Comparison of ENCODE assay signal across 22 mouse cellular contexts in the genomic region with DNA sequence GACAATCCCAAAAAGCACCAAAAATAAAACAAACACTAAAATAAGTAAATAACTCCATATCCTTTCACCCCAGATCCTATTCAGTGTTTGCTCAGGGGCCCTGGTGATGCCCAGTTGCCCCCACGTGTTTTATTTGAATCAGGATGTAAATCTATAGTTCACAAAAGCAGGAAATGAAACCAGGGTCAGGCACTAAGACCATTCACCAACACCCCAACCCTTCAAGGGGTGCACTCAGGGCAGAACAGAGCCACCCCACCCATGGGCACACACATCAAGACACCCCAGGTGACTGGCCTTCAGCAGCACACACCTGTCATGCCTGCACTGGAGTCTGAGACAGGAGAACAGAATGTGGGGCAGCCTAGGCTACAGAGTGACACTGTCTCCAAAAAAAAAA. TPM values are rescaled to one million over a fixed set of nuclear protein-coding genes. Genes with fewer than 3 reads are reported as not detected.
DNase-seq lines count a peak whose midpoint lies in the region; ATAC-seq and TF ChIP-seq lines count a peak whose summit lies in the region.
"Had no signal": no experiment of that assay in that cellular context is flagged by ENCODE, and none has a peak within 500 bp of the region (broad histone marks: within the 10 kb centered on the region; RNA-seq: fewer than 3 reads in every experiment).

No protein-coding gene starts in this region.

- no peaks in the 10 kb centered on the region for H3K27me3 ChIP-seq in hindbrain, embryonic 10.5 days (ENCODE audit: insufficient read depth, poor library complexity, severe bottlenecking)
- H3K27me3 ChIP-seq in hindbrain, embryonic 12.5 days: no peaks in the 10 kb centered on the region
- H3K27me3 ChIP-seq in midbrain, embryonic 12.5 days: no peaks in the 10 kb centered on the region
- no peaks in the 10 kb centered on the region for H3K27me3 ChIP-seq in midbrain, embryonic 11.5 days (ENCODE audit: control insufficient read depth, insufficient read depth, low read length)
- no peaks in the 10 kb centered on the region for H3K27me3 ChIP-seq in lung, postnatal 0 days (replicated peaks; ENCODE audit: insufficient read depth, low read length)
- H3K27me3 ChIP-seq: CH12.LX; heart, embryonic 15.5 days; liver, embryonic 12.5 days had no signal

- no peak overlapping the region for H3K9ac ChIP-seq in hindbrain, embryonic 12.5 days
- no peak overlapping the region for H3K9ac ChIP-seq in midbrain, embryonic 12.5 days (replicated peaks)
- no peak overlapping the region for H3K9ac ChIP-seq in midbrain, embryonic 11.5 days (ENCODE audit: low read length)
- H3K9ac ChIP-seq in lung, postnatal 0 days (replicated peaks; ENCODE audit: low read depth): no peak overlapping the region
- H3K9ac ChIP-seq: heart, embryonic 15.5 days; liver, embryonic 12.5 days; lung, embryonic 14.5 days had no signal

- TF ChIP-seq EP300 in lung, postnatal 0 days (IDR thresholded peaks at IDR 0.05): no peak

- ATAC-seq in hindbrain, embryonic 12.5 days (ENCODE audit: low FRiP score): no peak
- no peak for ATAC-seq in midbrain, embryonic 12.5 days (ENCODE audit: low FRiP score, low read depth)
- no peak for ATAC-seq in midbrain, embryonic 11.5 days (ENCODE audit: low FRiP score)
- ATAC-seq in lung, postnatal 0 days: no peak
- ATAC-seq: forebrain, embryonic 14.5 days; liver, embryonic 12.5 days had no signal

- H3K27ac ChIP-seq in hindbrain, embryonic 10.5 days: peak overlapping the region; percentile 97
- H3K27ac ChIP-seq in hindbrain, embryonic 12.5 days: no peak overlapping the region
- 0 out of 2 replicates have a peak overlapping the region, but pooled peaks have one; percentile 11 for H3K27ac ChIP-seq in midbrain, embryonic 12.5 days (replicated peaks)
- H3K27ac ChIP-seq in midbrain, embryonic 11.5 days (ENCODE audit: low read depth, low read length): no peak overlapping the region
- H3K27ac ChIP-seq in lung, postnatal 0 days (ENCODE audit: low read length): no peak overlapping the region
- H3K27ac ChIP-seq: heart, embryonic 15.5 days; left cerebral cortex, adult 2 months had no signal

- H3K4me3 ChIP-seq in hindbrain, embryonic 10.5 days: no peak overlapping the region
- no peak overlapping the region for H3K4me3 ChIP-seq in hindbrain, embryonic 12.5 days
- H3K4me3 ChIP-seq in midbrain, embryonic 12.5 days: no peak overlapping the region
- H3K4me3 ChIP-seq in midbrain, embryonic 11.5 days (ENCODE audit: low read depth, low read length): no peak overlapping the region
- H3K4me3 ChIP-seq in lung, postnatal 0 days (ENCODE audit: low read depth, low read length): no peak overlapping the region
- H3K4me3 ChIP-seq: heart, embryonic 15.5 days; left cerebral cortex, adult 2 months; liver, embryonic 12.5 days had no signal

- H3K36me3 ChIP-seq in hindbrain, embryonic 10.5 days: peaks cover 67% of the 10 kb centered on the region
- H3K36me3 ChIP-seq in hindbrain, embryonic 12.5 days: peaks cover 39% of the 10 kb centered on the region
- peaks cover 39% of the 10 kb centered on the region for H3K36me3 ChIP-seq in midbrain, embryonic 12.5 days
- peaks cover 12% of the 10 kb centered on the region for H3K36me3 ChIP-seq in midbrain, embryonic 11.5 days (ENCODE audit: control insufficient read depth, insufficient read depth, low read length)
- H3K36me3 ChIP-seq in lung, postnatal 0 days (ENCODE audit: insufficient read depth, low read length): peaks cover 29% of the 10 kb centered on the region

- 74% methylated on average over 1 of the region's 1 CpGs for WGBS in hindbrain, embryonic 10.5 days
- 79% methylated on average over 1 of the region's 1 CpGs for WGBS in hindbrain, embryonic 12.5 days
- 62% methylated on average over 1 of the region's 1 CpGs for WGBS in midbrain, embryonic 12.5 days
- 85% methylated on average over 1 of the region's 1 CpGs for WGBS in midbrain, embryonic 11.5 days
- 48% methylated on average over 1 of the region's 1 CpGs for WGBS in lung, postnatal 0 days

- DNase-seq in hindbrain, embryonic 10.5 days (ENCODE audit: low spot score): no peak
- no peak for DNase-seq in midbrain, embryonic 11.5 days (ENCODE audit: low spot score, missing footprints)
- peak; percentile 8 for DNase-seq in thymus, postnatal 4 days
- DNase-seq in thymus, postnatal 0 days (ENCODE audit: low spot score): no peak
- DNase-seq in lung, postnatal 0 days (ENCODE audit: low spot score): no peak
- DNase-seq in thymus, postnatal 14 days: no peak
- DNase-seq: cerebellum, adult 8-10 months; gastrocnemius, postnatal 14 days; heart, postnatal 4 days; left cerebral cortex, postnatal 4 days; lung, embryonic 14.5 days; lung, postnatal 4 days; right cerebral cortex, postnatal 25 days; thymus, postnatal 36 days had no signal

- H3K4me2 ChIP-seq in hindbrain, embryonic 12.5 days (replicated peaks): no peak overlapping the region
- no peak overlapping the region for H3K4me2 ChIP-seq in midbrain, embryonic 12.5 days (replicated peaks)
- H3K4me2 ChIP-seq in midbrain, embryonic 11.5 days: no peak overlapping the region
- H3K4me2 ChIP-seq in lung, postnatal 0 days (replicated peaks; ENCODE audit: low read depth, low read length): no peak overlapping the region
- H3K4me2 ChIP-seq: heart, embryonic 15.5 days; liver, embryonic 12.5 days; lung, embryonic 14.5 days had no signal

- peaks cover 70% of the 10 kb centered on the region for H3K4me1 ChIP-seq in hindbrain, embryonic 10.5 days (replicated peaks)
- peaks cover 62% of the 10 kb centered on the region for H3K4me1 ChIP-seq in hindbrain, embryonic 12.5 days
- peaks cover 60% of the 10 kb centered on the region for H3K4me1 ChIP-seq in midbrain, embryonic 12.5 days
- peaks cover 44% of the 10 kb centered on the region for H3K4me1 ChIP-seq in midbrain, embryonic 11.5 days (ENCODE audit: control insufficient read depth, insufficient read depth, low read length)
- H3K4me1 ChIP-seq in lung, postnatal 0 days (ENCODE audit: insufficient read depth, low read depth, low read length): peaks cover 18% of the 10 kb centered on the region; the same call in 1 of the 2 replicates

- no peaks in the 10 kb centered on the region for H3K9me3 ChIP-seq in hindbrain, embryonic 10.5 days
- no peaks in the 10 kb centered on the region for H3K9me3 ChIP-seq in hindbrain, embryonic 12.5 days (replicated peaks)
- no peaks in the 10 kb centered on the region for H3K9me3 ChIP-seq in midbrain, embryonic 12.5 days
- no peaks in the 10 kb centered on the region for H3K9me3 ChIP-seq in midbrain, embryonic 11.5 days (ENCODE audit: control insufficient read depth, low read length)
- no peaks in the 10 kb centered on the region for H3K9me3 ChIP-seq in lung, postnatal 0 days (ENCODE audit: low read length)
- H3K9me3 ChIP-seq: heart, embryonic 15.5 days; liver, embryonic 12.5 days had no signal

- TF ChIP-seq CTCF in lung, postnatal 0 days (IDR thresholded peaks at IDR 0.05): no peak

RNA-seq across cellular contexts. Expression of a gene that starts 6.1 kb away (rescaled TPM):
- 87.4 and 141 TPM in 2 replicates for polyA plus RNA-seq in hindbrain, embryonic 10.5 days (2016; fragmentation: Nextera tagmentation; extraction: Ambion mirVana)
- polyA plus RNA-seq in hindbrain, embryonic 12.5 days (2016; fragmentation: Nextera tagmentation; extraction: Ambion mirVana): 101 and 125 TPM in 2 replicates
- 82.7 and 93.7 TPM in 2 replicates for polyA plus RNA-seq in midbrain, embryonic 12.5 days (2016; fragmentation: Nextera tagmentation; extraction: Ambion mirVana)
- polyA plus RNA-seq in midbrain, embryonic 11.5 days (2014; fragmentation: Nextera tagmentation; extraction: Ambion mirVana): 103 and 108 TPM in 2 replicates
- polyA plus RNA-seq in thymus, postnatal 0 days (2015; fragmentation: Nextera tagmentation; extraction: Ambion mirVana): 33.2 and 43.0 TPM in 2 replicates
- polyA plus RNA-seq in lung, postnatal 0 days (2015; fragmentation: Nextera tagmentation; extraction: Ambion mirVana): 32.9 and 34.4 TPM in 2 replicates

RNA-seq across cellular contexts. Expression of a gene that starts 18.9 kb away (rescaled TPM):
- 344 and 354 TPM in 2 replicates for polyA plus RNA-seq in hindbrain, embryonic 10.5 days (2016; fragmentation: Nextera tagmentation; extraction: Ambion mirVana)
- 227 and 231 TPM in 2 replicates for polyA plus RNA-seq in hindbrain, embryonic 12.5 days (2016; fragmentation: Nextera tagmentation; extraction: Ambion mirVana)
- 255 and 263 TPM in 2 replicates for polyA plus RNA-seq in midbrain, embryonic 12.5 days (2016; fragmentation: Nextera tagmentation; extraction: Ambion mirVana)
- polyA plus RNA-seq in midbrain, embryonic 11.5 days (2014; fragmentation: Nextera tagmentation; extraction: Ambion mirVana): 305 and 326 TPM in 2 replicates
- 333 and 377 TPM in 2 replicates for polyA plus RNA-seq in thymus, postnatal 0 days (2015; fragmentation: Nextera tagmentation; extraction: Ambion mirVana)
- 95.9 and 104 TPM in 2 replicates for polyA plus RNA-seq in lung, postnatal 0 days (2015; fragmentation: Nextera tagmentation; extraction: Ambion mirVana)

RNA-seq across cellular contexts. Expression of a gene that starts 21.9 kb away (rescaled TPM):
- polyA plus RNA-seq in hindbrain, embryonic 10.5 days (2016; fragmentation: Nextera tagmentation; extraction: Ambion mirVana): not detected in 2 replicates
- 0.15 and 0.17 TPM in 2 replicates for polyA plus RNA-seq in hindbrain, embryonic 12.5 days (2016; fragmentation: Nextera tagmentation; extraction: Ambion mirVana)
- polyA plus RNA-seq in midbrain, embryonic 12.5 days (2016; fragmentation: Nextera tagmentation; extraction: Ambion mirVana): 0.17 TPM in 1 of 2 replicates, not detected in the other
- 0.10 and 0.11 TPM in 2 replicates for polyA plus RNA-seq in midbrain, embryonic 11.5 days (2014; fragmentation: Nextera tagmentation; extraction: Ambion mirVana)
- polyA plus RNA-seq in thymus, postnatal 0 days (2015; fragmentation: Nextera tagmentation; extraction: Ambion mirVana): 1.2 and 1.4 TPM in 2 replicates
- 1.3 and 2.3 TPM in 2 replicates for polyA plus RNA-seq in lung, postnatal 0 days (2015; fragmentation: Nextera tagmentation; extraction: Ambion mirVana)
- polyA plus RNA-seq: embryonic facial prominence, embryonic 11.5 days had no signal

RNA-seq across cellular contexts. Expression of a gene that starts 38.2 kb away (rescaled TPM):
- polyA plus RNA-seq in hindbrain, embryonic 10.5 days (2016; fragmentation: Nextera tagmentation; extraction: Ambion mirVana): 1.1 and 1.6 TPM in 2 replicates
- 0.79 and 1.1 TPM in 2 replicates for polyA plus RNA-seq in hindbrain, embryonic 12.5 days (2016; fragmentation: Nextera tagmentation; extraction: Ambion mirVana)
- polyA plus RNA-seq in midbrain, embryonic 12.5 days (2016; fragmentation: Nextera tagmentation; extraction: Ambion mirVana): 1.0 and 1.6 TPM in 2 replicates
- 1.2 and 1.3 TPM in 2 replicates for polyA plus RNA-seq in midbrain, embryonic 11.5 days (2014; fragmentation: Nextera tagmentation; extraction: Ambion mirVana)
- polyA plus RNA-seq in thymus, postnatal 0 days (2015; fragmentation: Nextera tagmentation; extraction: Ambion mirVana): 4.7 and 5.8 TPM in 2 replicates
- polyA plus RNA-seq in lung, postnatal 0 days (2015; fragmentation: Nextera tagmentation; extraction: Ambion mirVana): 4.2 TPM in 2 replicates

RNA-seq across cellular contexts. Expression of a gene that starts 44.6 kb away (rescaled TPM):
- polyA plus RNA-seq in hindbrain, embryonic 10.5 days (2016; fragmentation: Nextera tagmentation; extraction: Ambion mirVana): 64.6 and 128 TPM in 2 replicates
- 186 and 217 TPM in 2 replicates for polyA plus RNA-seq in hindbrain, embryonic 12.5 days (2016; fragmentation: Nextera tagmentation; extraction: Ambion mirVana)
- polyA plus RNA-seq in midbrain, embryonic 12.5 days (2016; fragmentation: Nextera tagmentation; extraction: Ambion mirVana): 206 and 213 TPM in 2 replicates
- 119 and 138 TPM in 2 replicates for polyA plus RNA-seq in midbrain, embryonic 11.5 days (2014; fragmentation: Nextera tagmentation; extraction: Ambion mirVana)
- 85.7 and 111 TPM in 2 replicates for polyA plus RNA-seq in thymus, postnatal 0 days (2015; fragmentation: Nextera tagmentation; extraction: Ambion mirVana)
- polyA plus RNA-seq in lung, postnatal 0 days (2015; fragmentation: Nextera tagmentation; extraction: Ambion mirVana): 107 and 109 TPM in 2 replicates

Comparison
In these comparisons a context has a peak if more than half of its experiments do, and no peak if none do; other contexts are left out.
1. H3K27ac ChIP-seq: peak in hindbrain, embryonic 10.5 days (single experiment) and midbrain, embryonic 12.5 days (single experiment); none in hindbrain, embryonic 12.5 days (single experiment), midbrain, embryonic 11.5 days (single experiment) and lung, postnatal 0 days (single experiment).